Mouse (Mus musculus): ENCODE results near the gene Pfkm.

DNA sequence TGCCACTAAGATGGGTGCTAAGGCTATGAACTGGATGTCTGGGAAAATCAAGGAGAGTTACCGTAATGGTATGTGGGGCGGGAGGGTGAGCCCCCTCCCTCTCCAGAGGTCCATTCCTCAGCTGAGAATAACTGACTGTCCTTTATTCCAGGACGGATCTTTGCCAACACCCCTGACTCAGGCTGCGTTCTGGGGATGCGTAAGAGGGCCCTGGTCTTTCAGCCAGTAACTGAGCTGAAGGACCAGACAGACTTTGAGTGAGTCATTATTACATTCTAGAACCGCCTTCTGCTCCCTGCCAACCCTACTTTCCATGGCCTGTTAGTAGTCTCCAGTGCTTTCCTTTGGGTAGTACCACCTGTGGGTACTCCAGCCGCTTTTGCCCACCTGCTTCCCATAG is 39.1 kb downstream of the Pfkm start:
- TF ChIP-seq CTCF (IDR thresholded peaks at IDR 0.05; ENCODE audit: extremely low read depth, insufficient read length, insufficient replicate concordance, low read depth, low read length), result no peak
- no peak for TF ChIP-seq POLR2A (IDR thresholded peaks at IDR 0.05; ENCODE audit: low read depth, low read length)

Measured in small intestine, adult 2 months (tissue).